Mouse (Mus musculus) liver, embryonic 11.5 days (tissue): ENCODE measurements around the gene Mipol1. TPM values are rescaled to one million over a fixed set of nuclear protein-coding genes. Genes with fewer than 3 reads are reported as not detected.

Experiments used
- ATAC-seq: fragments of 200-750 bp; cut with Nextera tagmentation; replicated peaks from 2 replicates; pipeline ENCODE4 v1.8.0; 2017; ENCODE audit warnings: moderate number of reproducible peaks, mild to moderate bottlenecking, moderate TSS enrichment, moderate library complexity; ENCODE audit not compliant: low FRiP score
- DNase-seq: peaks from one replicate; pipeline ENCODE4 v3.0.0-alpha.2; 2017; ENCODE audit warnings: low spot score
- H3K27ac ChIP-seq: fragments of 300-500 bp; sonication (generic); 2 replicates; pipeline ENCODE4 v1.5.1; 2014; ENCODE audit warnings: mild to moderate bottlenecking, low read depth, low read length, control low read depth
- H3K27me3 ChIP-seq: fragments of 300-500 bp; sonication (generic); replicated peaks from 2 replicates; pipeline ENCODE4 v1.6.1; 2014; ENCODE audit warnings: low read length, mixed read lengths; ENCODE audit not compliant: control insufficient read depth, insufficient read depth
- H3K36me3 ChIP-seq: fragments of 300-500 bp; sonication (generic); 2 replicates; pipeline ENCODE4 v1.6.1; 2014; ENCODE audit warnings: mild to moderate bottlenecking, low read length, moderate library complexity, mixed read lengths; ENCODE audit not compliant: control insufficient read depth, insufficient read depth
- H3K4me1 ChIP-seq: fragments of 300-500 bp; sonication (generic); replicated peaks from 2 replicates; pipeline ENCODE4 v1.6.1; 2014; ENCODE audit warnings: low read length, mixed read lengths; ENCODE audit not compliant: control insufficient read depth, insufficient read depth
- H3K4me2 ChIP-seq: fragments of 300-500 bp; sonication (generic); 2 replicates; pipeline ENCODE4 v1.6.1; 2014; ENCODE audit warnings: mild to moderate bottlenecking, control low read depth, moderate library complexity
- H3K4me3 ChIP-seq: fragments of 300-500 bp; sonication (generic); 2 replicates; pipeline ENCODE4 v1.5.1; 2014; ENCODE audit warnings: low read depth, low read length, control low read depth
- H3K9ac ChIP-seq: fragments of 300-500 bp; sonication (generic); 2 replicates; pipeline ENCODE4 v1.6.1; 2014; ENCODE audit warnings: low read depth, low read length, control low read depth
- H3K9me3 ChIP-seq: fragments of 300-500 bp; sonication (generic); 2 replicates; pipeline ENCODE4 v1.6.1; 2016; ENCODE audit warnings: low read length, inconsistent platforms, mixed read lengths; ENCODE audit not compliant: control insufficient read depth
- WGBS: fragments of 180-500 bp; shearing (Covaris S2); extraction: QIAGEN DNeasy Blood & Tissue Kit; methylation state at CpG from one replicate; pipeline ENCODE4 v1.1.7; 2014; 5-methylcytosine and 5-hydroxymethylcytosine counted together
- polyA plus RNA-seq: library from polyadenylated mRNA; unstranded; fragments of >200 nt; fragmentation: Nextera tagmentation; extraction: Ambion mirVana; gene quantifications from 2 replicates; pipeline ENCODE4 v1.2.1, GENCODE M21; 2014

Gene Mipol1
- polyA plus RNA-seq, 1 experiment from 2014 or later, result 11.0 TPM

DNA sequence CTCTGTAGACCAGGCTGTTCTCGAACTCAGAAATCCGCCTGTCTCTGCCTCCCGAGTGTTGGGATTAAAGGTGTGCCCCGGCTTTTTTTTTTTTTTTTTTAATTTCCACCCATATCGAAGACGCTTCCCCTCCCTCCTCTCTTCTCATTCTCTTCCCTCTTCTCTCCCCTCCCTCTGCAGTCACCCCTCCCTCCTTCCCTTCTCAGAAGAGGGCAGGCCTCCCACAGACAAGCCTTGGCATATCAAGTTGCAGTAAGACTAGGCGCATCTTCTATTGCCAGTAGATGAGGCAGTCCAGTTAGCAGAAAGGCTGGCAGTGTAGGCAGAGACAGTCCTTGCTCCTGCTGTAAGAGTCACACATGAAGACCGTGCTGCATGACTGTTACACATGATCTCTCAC lies 2.5 kb upstream of the Mipol1 start:
- WGBS, result 69% methylated on average over 3 of the region's 8 CpGs

DNA sequence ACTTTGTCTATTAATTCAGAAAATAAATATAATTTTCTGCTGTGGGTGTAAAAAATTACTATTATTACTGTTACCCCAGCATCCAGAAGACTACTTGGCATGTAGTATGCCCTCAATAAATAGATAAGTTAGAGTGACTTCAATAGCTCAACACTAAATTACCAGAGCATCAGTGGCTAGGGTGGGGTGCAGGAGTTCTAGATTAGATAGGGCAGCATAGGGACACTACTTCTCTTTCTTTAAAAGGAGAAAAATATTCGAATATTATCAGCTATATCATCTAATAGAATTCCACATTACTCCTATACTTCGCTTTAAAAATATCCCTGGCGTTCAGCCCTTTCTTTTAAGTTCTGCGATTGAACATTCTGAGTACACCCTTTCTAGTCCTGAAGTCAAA lies 524 bp upstream of the Mipol1 start:
- ATAC-seq, result no peak

More for the DNA sequence above, 2.5 kb upstream of the Mipol1 start:
- Histone ChIP-seq H3K9me3 (no peaks in the 10 kb centered on the region), H3K4me2 (no peak overlapping the region), H3K27ac (no peak overlapping the region), H3K4me3 (no peak overlapping the region), H3K36me3 (no peaks in the 10 kb centered on the region), H3K9ac (no peak overlapping the region), H3K4me1 (peaks cover 4% of the 10 kb centered on the region; the same call in 1 of the 2 replicates), H3K27me3 (no peaks in the 10 kb centered on the region)
- ATAC-seq (no peak), DNase-seq (no peak)

DNA sequence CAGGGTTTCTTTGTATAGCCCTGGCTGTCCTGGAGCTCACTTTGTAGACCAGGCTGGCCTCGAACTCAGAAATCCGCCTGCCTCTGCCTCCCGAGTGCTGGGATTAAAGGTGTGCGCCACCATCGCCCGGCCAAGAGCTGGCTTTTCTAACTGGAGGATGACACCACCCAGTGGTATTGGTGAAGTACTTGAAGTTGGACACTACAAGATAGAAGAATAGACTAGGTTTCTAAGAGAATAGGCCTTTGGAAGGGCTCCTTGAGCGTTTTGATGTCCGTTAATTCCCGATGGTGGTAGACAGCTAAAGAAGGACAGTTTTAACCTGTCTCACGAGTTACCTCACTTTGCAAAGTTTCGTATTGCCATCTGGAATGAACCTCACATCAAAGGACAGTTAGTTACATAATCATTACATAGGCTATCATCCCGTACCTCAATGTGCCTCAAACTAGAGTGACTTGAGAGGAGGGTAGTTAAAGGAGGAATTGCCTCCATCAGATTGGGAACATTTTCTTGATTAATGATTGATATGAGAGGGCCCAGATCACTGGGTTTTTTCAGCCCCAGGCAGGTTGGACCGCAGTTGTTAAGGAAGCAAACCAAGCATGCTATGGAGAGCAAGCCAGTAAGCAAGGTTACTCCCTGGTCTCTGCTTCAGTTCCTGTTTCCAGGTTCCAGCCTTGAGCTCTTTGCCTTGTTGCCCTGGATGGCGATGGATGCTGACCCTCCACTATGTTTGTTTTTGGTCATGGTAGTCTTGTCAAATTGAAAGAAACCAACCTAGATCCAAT lies 1.1 kb downstream of the Mipol1 start:
- ATAC-seq, result peak; percentile 55

More for the DNA sequence above, 524 bp upstream of the Mipol1 start:
- no peaks in the 10 kb centered on the region for H3K9me3 ChIP-seq
- H3K4me2 ChIP-seq, result peak overlapping the region; percentile 67
- peak overlapping the region; percentile 65; the same call in 1 of the 2 replicates for H3K27ac ChIP-seq
- WGBS, result 21% methylated on average over 4 of the region's 4 CpGs
- H3K9ac ChIP-seq, result peak overlapping the region; percentile 43
- no peaks in the 10 kb centered on the region for H3K36me3 ChIP-seq
- no peak for DNase-seq
- no peaks in the 10 kb centered on the region for H3K27me3 ChIP-seq
- H3K4me3 ChIP-seq, result peak overlapping the region; percentile 81
- H3K4me1 ChIP-seq, result peaks cover 7% of the 10 kb centered on the region; the same call in 1 of the 2 replicates

DNA sequence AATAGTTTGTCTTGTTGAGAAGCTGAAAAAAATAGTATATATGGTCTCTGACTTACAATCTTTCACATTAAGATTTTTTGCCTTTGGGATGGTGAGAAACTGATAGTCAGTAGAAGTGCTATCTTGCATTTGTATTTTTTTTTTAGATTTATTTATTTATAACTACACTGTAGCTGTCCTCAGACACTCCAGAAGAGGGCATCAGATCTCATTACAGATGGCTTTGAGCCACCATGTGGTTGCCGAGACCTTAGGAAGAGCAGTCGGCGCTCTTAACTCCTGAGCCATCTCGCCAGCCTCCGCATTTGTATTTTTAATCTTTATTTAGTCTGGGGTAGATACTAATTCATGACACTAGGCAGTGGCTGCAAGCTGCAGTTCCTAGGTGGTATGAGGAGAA lies 3.2 kb downstream of the Mipol1 start:
- H3K4me2 ChIP-seq, result peak overlapping the region; percentile 39
- DNase-seq, result no peak
- no peak for ATAC-seq
- H3K36me3 ChIP-seq, result peaks cover 6% of the 10 kb centered on the region; the same call in 1 of the 2 replicates
- H3K27ac ChIP-seq, result no peak overlapping the region
- no peak overlapping the region for H3K9ac ChIP-seq
- H3K27me3 ChIP-seq, result no peaks in the 10 kb centered on the region
- no peaks in the 10 kb centered on the region for H3K9me3 ChIP-seq
- 59% methylated on average over 5 of the region's 5 CpGs for WGBS
- peaks cover 12% of the 10 kb centered on the region; the same call in 1 of the 2 replicates for H3K4me1 ChIP-seq
- H3K4me3 ChIP-seq, result 0 out of 2 replicates have a peak overlapping the region, but pooled peaks have one; percentile 10

More for the DNA sequence above, 1.1 kb downstream of the Mipol1 start:
- peak overlapping the region; percentile 90; the same call in 1 of the 2 replicates for H3K27ac ChIP-seq
- H3K4me1 ChIP-seq, result peaks cover 12% of the 10 kb centered on the region; the same call in 1 of the 2 replicates
- H3K27me3 ChIP-seq, result no peaks in the 10 kb centered on the region
- H3K9ac ChIP-seq, result peak overlapping the region; percentile 90
- H3K4me2 ChIP-seq, result peak overlapping the region; percentile 64
- peak; percentile 60 for DNase-seq
- WGBS, result 41% methylated on average over 14 of the region's 14 CpGs
- peak overlapping the region; percentile 81 for H3K4me3 ChIP-seq
- no peaks in the 10 kb centered on the region for H3K9me3 ChIP-seq
- peaks cover 4% of the 10 kb centered on the region; the same call in 1 of the 2 replicates for H3K36me3 ChIP-seq

- Histone ChIP-seq H3K9me3 (no peaks in the 10 kb centered on the region), H3K27ac (no peak overlapping the region), H3K4me1 (peaks cover 4% of the 10 kb centered on the region), H3K36me3 (peaks cover 10% of the 10 kb centered on the region; the same call in 1 of the 2 replicates), H3K4me2 (no peak overlapping the region), H3K4me3 (no peak overlapping the region), H3K27me3 (no peaks in the 10 kb centered on the region), H3K9ac (no peak overlapping the region)
- peak; percentile 64; the same call in 1 of the 2 replicates for ATAC-seq
- WGBS, result 69% methylated on average over 5 of the region's 5 CpGs
- DNase-seq, result no peak
Observed at GRCm38 (mm10) chr12:57243671-57244495, 13.7 kb downstream of the Mipol1 start.

DNA sequence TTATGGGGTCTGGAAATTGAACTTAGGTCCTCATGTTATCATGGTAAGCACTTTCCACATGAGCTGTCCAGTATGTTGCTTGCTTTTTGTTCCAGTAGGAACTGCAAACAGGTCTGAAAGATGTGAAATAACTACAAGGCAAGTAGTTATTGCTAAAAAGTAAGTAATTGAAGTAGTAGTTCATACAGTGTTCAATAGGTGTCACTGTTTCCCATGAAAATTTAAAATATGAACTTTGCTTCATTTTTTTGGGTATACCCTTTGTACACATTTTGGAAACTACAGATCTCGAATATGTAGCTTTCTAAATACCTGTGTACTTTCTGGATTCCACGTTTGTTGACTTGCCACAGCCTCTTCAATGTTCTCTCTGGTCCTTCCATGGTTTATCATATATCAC lies 28.3 kb downstream of the Mipol1 start:
- WGBS, result 44% methylated on average over 2 of the region's 2 CpGs
- no peak for ATAC-seq
- no peak for DNase-seq

GRCm38 (mm10) chr12:57275456-57275855 lies 45.2 kb downstream of the Mipol1 start:
- WGBS, result 65% methylated on average over 1 of the region's 1 CpGs
- no peaks in the 10 kb centered on the region for H3K9me3 ChIP-seq
- DNase-seq, result no peak

More for the DNA sequence above, 28.3 kb downstream of the Mipol1 start:
- Histone ChIP-seq H3K27ac (no peak overlapping the region), H3K36me3 (no peaks in the 10 kb centered on the region), H3K4me2 (no peak overlapping the region), H3K9ac (no peak overlapping the region), H3K27me3 (no peaks in the 10 kb centered on the region), H3K9me3 (no peaks in the 10 kb centered on the region), H3K4me1 (no peaks in the 10 kb centered on the region), H3K4me3 (no peak overlapping the region)

More at GRCm38 (mm10) chr12:57275456-57275855, 45.2 kb downstream of the Mipol1 start:
- Histone ChIP-seq H3K27me3 (no peaks in the 10 kb centered on the region), H3K36me3 (no peaks in the 10 kb centered on the region), H3K4me1 (no peaks in the 10 kb centered on the region), H3K4me2 (no peak overlapping the region), H3K9ac (no peak overlapping the region), H3K27ac (no peak overlapping the region), H3K4me3 (no peak overlapping the region)
- no peak for ATAC-seq
